ENCODE assay signal across 13 mouse cellular contexts in the genomic region with DNA sequence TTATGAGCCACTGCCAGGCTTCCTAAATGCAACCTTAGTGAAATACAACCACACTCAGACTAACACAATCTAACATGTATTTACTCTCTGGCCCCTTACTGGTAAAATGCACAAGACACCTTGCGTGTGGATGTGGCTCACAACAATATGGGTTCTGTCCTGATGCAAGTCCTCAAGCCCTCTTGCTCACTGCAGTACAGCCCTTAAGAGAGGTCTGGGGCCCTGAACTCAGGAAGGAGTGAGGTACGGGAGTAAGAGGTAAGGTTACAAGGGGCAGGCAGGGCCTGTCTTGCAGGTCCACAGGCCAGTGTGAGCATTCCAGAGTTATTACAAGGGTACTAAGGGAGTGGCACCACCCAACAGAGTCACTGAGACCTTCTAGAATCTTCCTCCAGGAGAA. TPM values are rescaled to one million over a fixed set of nuclear protein-coding genes. Genes with fewer than 3 reads are reported as not detected.
DNase-seq lines count a peak whose midpoint lies in the region; ATAC-seq lines count a peak whose summit lies in the region.
"Had no signal": no experiment of that assay in that cellular context is flagged by ENCODE, and none has a peak within 500 bp of the region (broad histone marks: within the 10 kb centered on the region; RNA-seq: fewer than 3 reads in every experiment).

No protein-coding gene starts in this region.

- H3K4me2 ChIP-seq in embryonic facial prominence, embryonic 12.5 days (replicated peaks) = peak overlapping the region; percentile 76; the same call in 1 of the 2 replicates
- peak overlapping the region; percentile 83 for H3K4me2 ChIP-seq in kidney, embryonic 15.5 days
- no peak overlapping the region for H3K4me2 ChIP-seq in kidney, embryonic 14.5 days (replicated peaks; ENCODE audit: low read depth, low read length)

- H3K9ac ChIP-seq in embryonic facial prominence, embryonic 12.5 days = no peak overlapping the region
- no peak overlapping the region for H3K9ac ChIP-seq in kidney, embryonic 15.5 days
- H3K9ac ChIP-seq in kidney, embryonic 14.5 days (ENCODE audit: low read depth, low read length) = no peak overlapping the region
- H3K9ac ChIP-seq: liver, embryonic 12.5 days had no signal

- H3K27me3 ChIP-seq in embryonic facial prominence, embryonic 12.5 days = peaks cover 15% of the 10 kb centered on the region
- peaks cover 21% of the 10 kb centered on the region for H3K27me3 ChIP-seq in embryonic facial prominence, embryonic 10.5 days (replicated peaks; ENCODE audit: low read depth, poor library complexity, severe bottlenecking)
- H3K27me3 ChIP-seq in kidney, embryonic 15.5 days = no peaks in the 10 kb centered on the region
- no peaks in the 10 kb centered on the region; the same call in 1 of the 2 replicates for H3K27me3 ChIP-seq in kidney, embryonic 14.5 days (ENCODE audit: control insufficient read depth, insufficient read depth, low read length)
- H3K27me3 ChIP-seq: Patski had no signal

- 64% methylated on average over 2 of the region's 2 CpGs for WGBS in embryonic facial prominence, embryonic 12.5 days
- WGBS in embryonic facial prominence, embryonic 10.5 days = 78% methylated on average over 2 of the region's 2 CpGs
- WGBS in kidney, embryonic 15.5 days = 70% methylated on average over 2 of the region's 2 CpGs
- 66% methylated on average over 2 of the region's 2 CpGs for WGBS in kidney, embryonic 14.5 days

- no peaks in the 10 kb centered on the region for H3K9me3 ChIP-seq in embryonic facial prominence, embryonic 12.5 days
- no peaks in the 10 kb centered on the region for H3K9me3 ChIP-seq in embryonic facial prominence, embryonic 10.5 days
- H3K9me3 ChIP-seq in kidney, embryonic 15.5 days (replicated peaks) = no peaks in the 10 kb centered on the region
- H3K9me3 ChIP-seq in kidney, embryonic 14.5 days (ENCODE audit: control insufficient read depth, low read length) = no peaks in the 10 kb centered on the region
- H3K9me3 ChIP-seq: forebrain, embryonic 12.5 days; liver, embryonic 12.5 days had no signal

- ATAC-seq in embryonic facial prominence, embryonic 12.5 days (ENCODE audit: insufficient number of reproducible peaks, insufficient read depth, low FRiP score, low TSS enrichment) = no peak
- no peak for ATAC-seq in kidney, embryonic 15.5 days (replicated peaks; ENCODE audit: low FRiP score)
- no peak for ATAC-seq in kidney, embryonic 14.5 days (ENCODE audit: low FRiP score, low TSS enrichment)
- ATAC-seq: liver, embryonic 12.5 days; Patski had no signal

- no peak overlapping the region for H3K4me3 ChIP-seq in embryonic facial prominence, embryonic 12.5 days
- no peak overlapping the region for H3K4me3 ChIP-seq in embryonic facial prominence, embryonic 10.5 days
- H3K4me3 ChIP-seq in kidney, embryonic 15.5 days (replicated peaks) = no peak overlapping the region
- H3K4me3 ChIP-seq in kidney, embryonic 14.5 days (ENCODE audit: low read length) = no peak overlapping the region

- 0 out of 2 replicates have a peak, but pooled peaks cover 6% of the 10 kb centered on the region for H3K36me3 ChIP-seq in embryonic facial prominence, embryonic 12.5 days
- H3K36me3 ChIP-seq in embryonic facial prominence, embryonic 10.5 days (replicated peaks) = peaks cover 9% of the 10 kb centered on the region
- H3K36me3 ChIP-seq in kidney, embryonic 15.5 days = peaks cover 9% of the 10 kb centered on the region
- H3K36me3 ChIP-seq in kidney, embryonic 14.5 days (ENCODE audit: control insufficient read depth, insufficient read depth, low read length) = no peaks in the 10 kb centered on the region; the same call in 1 of the 2 replicates
- H3K36me3 ChIP-seq: forebrain, embryonic 12.5 days; liver, embryonic 12.5 days had no signal

- no peak for DNase-seq in embryonic facial prominence, embryonic 10.5 days (ENCODE audit: low spot score)
- DNase-seq in urinary bladder, postnatal 14 days (ENCODE audit: low spot score) = peak; percentile 44
- no peak for DNase-seq in urinary bladder, adult 2 months (ENCODE audit: low spot score)
- DNase-seq in adrenal gland, adult 2 months = no peak
- no peak for DNase-seq in left cerebral cortex, postnatal 4 days
- DNase-seq: kidney, postnatal 36 days; midbrain, embryonic 14.5 days had no signal

- H3K4me1 ChIP-seq in embryonic facial prominence, embryonic 12.5 days = 0 out of 2 replicates have a peak, but pooled peaks cover 5% of the 10 kb centered on the region
- peaks cover 28% of the 10 kb centered on the region for H3K4me1 ChIP-seq in embryonic facial prominence, embryonic 10.5 days
- H3K4me1 ChIP-seq in kidney, embryonic 15.5 days = peaks cover 17% of the 10 kb centered on the region
- peaks cover 15% of the 10 kb centered on the region for H3K4me1 ChIP-seq in kidney, embryonic 14.5 days (ENCODE audit: control insufficient read depth, insufficient read depth, low read length)

- intact Hi-C loops in left cerebral cortex, postnatal 4 days (cut with DNase I) = no loop called here

- no peak overlapping the region for H3K27ac ChIP-seq in embryonic facial prominence, embryonic 12.5 days
- no peak overlapping the region for H3K27ac ChIP-seq in embryonic facial prominence, embryonic 10.5 days (replicated peaks)
- H3K27ac ChIP-seq in kidney, embryonic 15.5 days = no peak overlapping the region
- no peak overlapping the region for H3K27ac ChIP-seq in kidney, embryonic 14.5 days (ENCODE audit: low read depth, low read length)
- H3K27ac ChIP-seq: forebrain, embryonic 12.5 days; liver, embryonic 12.5 days had no signal

RNA-seq across cellular contexts. Expression of gene Plekhf1, which starts 1.6 kb away (rescaled TPM):
- 2.8 and 3.6 TPM in 2 replicates for polyA plus RNA-seq in embryonic facial prominence, embryonic 12.5 days (2016; fragmentation: Nextera tagmentation; extraction: Ambion mirVana)
- polyA plus RNA-seq in embryonic facial prominence, embryonic 10.5 days (2016; fragmentation: Nextera tagmentation; extraction: Ambion mirVana) = 3.0 and 3.3 TPM in 2 replicates
- 5.0 and 5.4 TPM in 2 replicates for polyA plus RNA-seq in kidney, embryonic 15.5 days (2015; fragmentation: Nextera tagmentation; extraction: Ambion mirVana)
- polyA plus RNA-seq in kidney, embryonic 14.5 days (2014; fragmentation: Nextera tagmentation; extraction: Ambion mirVana) = 3.8 and 4.9 TPM in 2 replicates
- polyA plus RNA-seq in urinary bladder, adult 2 months (2012; rRNA removed) = 11.0 and 14.1 TPM in 2 replicates
- 1 to 10 TPM; 2.7 to 3.7 TPM for total RNA-seq in adrenal gland, adult 2 months (2021)
- 2.3 and 2.5 TPM in 2 replicates for polyA plus RNA-seq in adrenal gland, adult 2 months (2012; rRNA removed)
- under 1 TPM; 0.38 to 0.44 TPM for total RNA-seq in left cerebral cortex, postnatal 4 days (2021)

RNA-seq across cellular contexts. Expression of gene 1600014C10Rik, which starts 43.2 kb away (rescaled TPM):
- polyA plus RNA-seq in embryonic facial prominence, embryonic 12.5 days (2016; fragmentation: Nextera tagmentation; extraction: Ambion mirVana) = 16.3 and 17.3 TPM in 2 replicates
- polyA plus RNA-seq in embryonic facial prominence, embryonic 10.5 days (2016; fragmentation: Nextera tagmentation; extraction: Ambion mirVana) = 15.5 and 17.4 TPM in 2 replicates
- polyA plus RNA-seq in kidney, embryonic 15.5 days (2015; fragmentation: Nextera tagmentation; extraction: Ambion mirVana) = 14.5 and 17.4 TPM in 2 replicates
- 12.0 and 16.6 TPM in 2 replicates for polyA plus RNA-seq in kidney, embryonic 14.5 days (2014; fragmentation: Nextera tagmentation; extraction: Ambion mirVana)
- 52.4 and 56.0 TPM in 2 replicates for polyA plus RNA-seq in urinary bladder, adult 2 months (2012; rRNA removed)
- 10 to 100 TPM; 37.8 to 40.5 TPM for total RNA-seq in adrenal gland, adult 2 months (2021)
- 18.5 and 18.7 TPM in 2 replicates for polyA plus RNA-seq in adrenal gland, adult 2 months (2012; rRNA removed)
- total RNA-seq in left cerebral cortex, postnatal 4 days (2021) = 10 to 100 TPM; 15.5 to 16.5 TPM

RNA-seq across cellular contexts. Expression of gene Pop4, which starts 45.0 kb away (rescaled TPM):
- 69.2 and 75.5 TPM in 2 replicates for polyA plus RNA-seq in embryonic facial prominence, embryonic 12.5 days (2016; fragmentation: Nextera tagmentation; extraction: Ambion mirVana)
- polyA plus RNA-seq in embryonic facial prominence, embryonic 10.5 days (2016; fragmentation: Nextera tagmentation; extraction: Ambion mirVana) = 84.2 and 92.7 TPM in 2 replicates
- polyA plus RNA-seq in kidney, embryonic 15.5 days (2015; fragmentation: Nextera tagmentation; extraction: Ambion mirVana) = 64.8 and 66.3 TPM in 2 replicates
- polyA plus RNA-seq in kidney, embryonic 14.5 days (2014; fragmentation: Nextera tagmentation; extraction: Ambion mirVana) = 71.1 and 73.7 TPM in 2 replicates
- 30.6 and 34.8 TPM in 2 replicates for polyA plus RNA-seq in urinary bladder, adult 2 months (2012; rRNA removed)
- total RNA-seq in adrenal gland, adult 2 months (2021) = 10 to 100 TPM; 40.7 to 49.3 TPM
- 10.0 and 10.7 TPM in 2 replicates for polyA plus RNA-seq in adrenal gland, adult 2 months (2012; rRNA removed)
- 10 to 100 TPM; 43.3 to 44.2 TPM for total RNA-seq in left cerebral cortex, postnatal 4 days (2021)
